Mouse (Mus musculus): Measurements from ENCODE around the gene Olfr372. TPM values are rescaled to one million over a fixed set of nuclear protein-coding genes. Genes with fewer than 3 reads are reported as not detected.
A peak's percentile ranks its signal among the peaks of the same experiment; 100 is the strongest.
"Not testable (repeated sequence)": the region's sequence is repeated elsewhere in the genome, so short reads cannot be mapped to it uniquely, and the experiment has no call there.

Olfr372 gene
- polyA plus RNA-seq, 1 experiment from 2014 or later: not detected

GRCm38 (mm10) chr8:72024886-72025285, 16.1 kb upstream of the Olfr372 start:
- H3K4me3 ChIP-seq (replicated peaks); ATAC-seq; H3K27me3 ChIP-seq (replicated peaks); H3K36me3 ChIP-seq; H3K27ac ChIP-seq; H3K9ac ChIP-seq; H3K9me3 ChIP-seq; H3K4me2 ChIP-seq (replicated peaks); H3K4me1 ChIP-seq (replicated peaks): not testable (repeated sequence)
- 19% methylated on average over 4 of the region's 9 CpGs for WGBS

GRCm38 (mm10) chr8:72032926-72033325, 8.1 kb upstream of the Olfr372 start:
- H3K4me3 ChIP-seq (replicated peaks); H3K27ac ChIP-seq; H3K4me2 ChIP-seq (replicated peaks); H3K4me1 ChIP-seq (replicated peaks); H3K9me3 ChIP-seq; ATAC-seq; H3K36me3 ChIP-seq; H3K27me3 ChIP-seq (replicated peaks); H3K9ac ChIP-seq: not testable (repeated sequence)
- 49% methylated on average over 4 of the region's 4 CpGs for WGBS

GRCm38 (mm10) chr8:72042493-72042892, 1.5 kb downstream of the Olfr372 start:
- no peak overlapping the region for H3K4me3 ChIP-seq (replicated peaks)
- H3K4me1 ChIP-seq (replicated peaks): no peaks in the 10 kb centered on the region
- no peak overlapping the region for H3K9ac ChIP-seq
- no peak overlapping the region for H3K27ac ChIP-seq
- H3K4me2 ChIP-seq (replicated peaks): no peak overlapping the region
- 81% methylated on average over 1 of the region's 1 CpGs for WGBS
- no peaks in the 10 kb centered on the region for H3K27me3 ChIP-seq (replicated peaks)
- H3K36me3 ChIP-seq: no peaks in the 10 kb centered on the region
- ATAC-seq: no peak
- no peaks in the 10 kb centered on the region for H3K9me3 ChIP-seq

GRCm38 (mm10) chr8:72054633-72055032, 13.6 kb downstream of the Olfr372 start:
- not testable (repeated sequence) for H3K4me1 ChIP-seq (replicated peaks); H3K27ac ChIP-seq; H3K9ac ChIP-seq; H3K4me2 ChIP-seq (replicated peaks); H3K27me3 ChIP-seq (replicated peaks); H3K9me3 ChIP-seq; H3K36me3 ChIP-seq; H3K4me3 ChIP-seq (replicated peaks)
- peak; percentile 68 for ATAC-seq

- H3K9me3 ChIP-seq; H3K4me2 ChIP-seq (replicated peaks); H3K4me1 ChIP-seq (replicated peaks); H3K27ac ChIP-seq; H3K36me3 ChIP-seq; H3K9ac ChIP-seq; H3K4me3 ChIP-seq (replicated peaks); ATAC-seq; H3K27me3 ChIP-seq (replicated peaks): not testable (repeated sequence)
- WGBS: 84% methylated on average over 3 of the region's 4 CpGs
These were observed 16.6 kb downstream of the Olfr372 start for GRCm38 (mm10) chr8:72057643-72058042.

- not testable (repeated sequence) for H3K4me2 ChIP-seq (replicated peaks); ATAC-seq; H3K4me3 ChIP-seq (replicated peaks); H3K36me3 ChIP-seq; H3K27ac ChIP-seq; H3K9ac ChIP-seq; H3K9me3 ChIP-seq; H3K4me1 ChIP-seq (replicated peaks); H3K27me3 ChIP-seq (replicated peaks)
- WGBS: 87% methylated on average over 1 of the region's 1 CpGs
These were observed 25.9 kb downstream of the Olfr372 start for GRCm38 (mm10) chr8:72066819-72067399.

- H3K36me3 ChIP-seq; H3K4me3 ChIP-seq (replicated peaks); H3K4me2 ChIP-seq (replicated peaks); H3K9me3 ChIP-seq; H3K4me1 ChIP-seq (replicated peaks); H3K9ac ChIP-seq; H3K27ac ChIP-seq; ATAC-seq; H3K27me3 ChIP-seq (replicated peaks): not testable (repeated sequence)
These were observed 41.9 kb downstream of the Olfr372 start, which contains the start of gene Olfr373 for GRCm38 (mm10) chr8:72082877-72083276. TSS of gene Olfr373 (plus strand) at chr8:72083177.

- no peak overlapping the region for H3K27ac ChIP-seq
- no peaks in the 10 kb centered on the region for H3K27me3 ChIP-seq (replicated peaks)
- no peak overlapping the region for H3K9ac ChIP-seq
- H3K9me3 ChIP-seq: no peaks in the 10 kb centered on the region
- no peaks in the 10 kb centered on the region for H3K4me1 ChIP-seq (replicated peaks)
- H3K4me3 ChIP-seq (replicated peaks): no peak overlapping the region
- no peaks in the 10 kb centered on the region for H3K36me3 ChIP-seq
- H3K4me2 ChIP-seq (replicated peaks): no peak overlapping the region
- WGBS: 76% methylated on average over 5 of the region's 5 CpGs
- ATAC-seq: no peak
These were observed 43.7 kb downstream of the Olfr372 start for GRCm38 (mm10) chr8:72084744-72085143.

GRCm38 (mm10) chr8:72087611-72088010, 46.6 kb downstream of the Olfr372 start:
- H3K9me3 ChIP-seq; H3K4me3 ChIP-seq (replicated peaks); H3K36me3 ChIP-seq; H3K27me3 ChIP-seq (replicated peaks); ATAC-seq; H3K4me2 ChIP-seq (replicated peaks); H3K9ac ChIP-seq; H3K27ac ChIP-seq; H3K4me1 ChIP-seq (replicated peaks): not testable (repeated sequence)
- WGBS: 83% methylated on average over 3 of the region's 3 CpGs

- not testable (repeated sequence) for H3K36me3 ChIP-seq; H3K4me2 ChIP-seq (replicated peaks); H3K9ac ChIP-seq; H3K4me1 ChIP-seq (replicated peaks); H3K27ac ChIP-seq; H3K4me3 ChIP-seq (replicated peaks); H3K27me3 ChIP-seq (replicated peaks); H3K9me3 ChIP-seq
- peak; percentile 83 for ATAC-seq
These were observed 55.7 kb downstream of the Olfr372 start for GRCm38 (mm10) chr8:72096721-72097120.

- H3K27me3 ChIP-seq (replicated peaks); H3K9ac ChIP-seq; H3K9me3 ChIP-seq; H3K4me2 ChIP-seq (replicated peaks); H3K36me3 ChIP-seq; H3K27ac ChIP-seq; H3K4me1 ChIP-seq (replicated peaks); H3K4me3 ChIP-seq (replicated peaks): not testable (repeated sequence)
- WGBS: 64% methylated on average over 6 of the region's 7 CpGs
- ATAC-seq: peak; percentile 52; the same call in 1 of the 2 replicates
These were observed 58.5 kb downstream of the Olfr372 start for GRCm38 (mm10) chr8:72099377-72100103.

GRCm38 (mm10) chr8:72105165-72105564, 64.1 kb downstream of the Olfr372 start:
- no peak for ATAC-seq

GRCm38 (mm10) chr8:72106740-72107139, 65.7 kb downstream of the Olfr372 start, which contains the start of gene Olfr374:
TSS of gene Olfr374 (plus strand) at chr8:72107040.
- Histone ChIP-seq H3K27ac (no peak within 1 kb of the TSS), H3K4me2 (replicated peaks) (no peak within 1 kb of the TSS), H3K9me3 (no peaks in the 10 kb centered on the region), H3K4me3 (replicated peaks) (no peak within 1 kb of the TSS), H3K9ac (no peak within 1 kb of the TSS), H3K27me3 (replicated peaks) (no peaks in the 10 kb centered on the region), H3K36me3 (no peaks in the 10 kb centered on the region), H3K4me1 (replicated peaks) (no peaks in the 10 kb centered on the region)
- WGBS: 86% methylated on average over 3 of the region's 3 CpGs
- ATAC-seq: no peak

More at GRCm38 (mm10) chr8:72105165-72105564, 64.1 kb downstream of the Olfr372 start:
- Histone ChIP-seq H3K4me1 (replicated peaks) (no peaks in the 10 kb centered on the region), H3K4me3 (replicated peaks) (no peak overlapping the region), H3K9ac (no peak overlapping the region), H3K36me3 (no peaks in the 10 kb centered on the region), H3K27me3 (replicated peaks) (no peaks in the 10 kb centered on the region), H3K27ac (no peak overlapping the region), H3K4me2 (replicated peaks) (no peak overlapping the region), H3K9me3 (no peaks in the 10 kb centered on the region)
- 26% methylated on average over 4 of the region's 4 CpGs for WGBS
